Mouse (Mus musculus) limb, embryonic 13.5 days (tissue): ENCODE data around the gene Ddx24. TPM values are rescaled to one million over a fixed set of nuclear protein-coding genes. Genes with fewer than 3 reads are reported as not detected.

ENCODE experiments used
- ATAC-seq: fragments of 200-750 bp; cut with Nextera tagmentation; 2 replicates; pipeline ENCODE4 v1.8.0; 2017; ENCODE audit warnings: low read depth, moderate number of reproducible peaks, moderate TSS enrichment; ENCODE audit not compliant: low FRiP score
- H3K27ac ChIP-seq: fragments of 300-500 bp; sonication (generic); 2 replicates; pipeline ENCODE4 v1.5.1; 2015; ENCODE audit warnings: inconsistent platforms, mild to moderate bottlenecking, moderate library complexity
- H3K27me3 ChIP-seq: fragments of 300-500 bp; sonication (generic); 2 replicates; pipeline ENCODE4 v1.6.1; 2015; ENCODE audit warnings: mild to moderate bottlenecking, inconsistent platforms
- H3K36me3 ChIP-seq: fragments of 300-500 bp; sonication (generic); 2 replicates; pipeline ENCODE4 v1.6.1; 2015; ENCODE audit warnings: inconsistent platforms, mild to moderate bottlenecking, moderate library complexity
- H3K4me1 ChIP-seq: fragments of 300-500 bp; sonication (generic); 2 replicates; pipeline ENCODE4 v1.6.1; 2015; ENCODE audit warnings: inconsistent platforms
- H3K4me2 ChIP-seq: fragments of 300-500 bp; sonication (generic); replicated peaks from 2 replicates; pipeline ENCODE4 v1.6.1; 2015; ENCODE audit warnings: inconsistent platforms, mild to moderate bottlenecking, moderate library complexity
- H3K4me3 ChIP-seq: fragments of 300-500 bp; sonication (generic); 2 replicates; pipeline ENCODE4 v1.5.1; 2015; ENCODE audit warnings: moderate library complexity, mild to moderate bottlenecking, inconsistent platforms
- H3K9ac ChIP-seq: fragments of 300-500 bp; sonication (generic); 2 replicates; pipeline ENCODE4 v1.6.1; 2015; ENCODE audit warnings: mild to moderate bottlenecking, inconsistent platforms
- H3K9me3 ChIP-seq: fragments of 300-500 bp; sonication (generic); 2 replicates; pipeline ENCODE4 v1.6.1; 2016; ENCODE audit warnings: inconsistent platforms
- WGBS: fragments of 180-500 bp; shearing (Covaris S2); methylation state at CpG from one replicate; pipeline ENCODE4 v1.1.7; 2015; 5-methylcytosine and 5-hydroxymethylcytosine counted together
- polyA plus RNA-seq: library from polyadenylated mRNA; unstranded; fragments of >200 nt; fragmentation: Nextera tagmentation; extraction: Ambion mirVana; gene quantifications from 2 replicates; pipeline ENCODE4 v1.2.1, GENCODE M21; 2015

The Ddx24 gene
- polyA plus RNA-seq, 1 experiment from 2014 or later, result 124 TPM

GRCm38 (mm10) chr12:103426710-103427109 is 1.1 kb upstream of the Ddx24 start:
- Histone ChIP-seq H3K27me3 (no peaks in the 10 kb centered on the region), H3K9ac (no peak overlapping the region), H3K9me3 (no peaks in the 10 kb centered on the region), H3K27ac (no peak overlapping the region), H3K4me3 (no peak overlapping the region), H3K36me3 (peaks cover 16% of the 10 kb centered on the region), H3K4me1 (peaks cover 27% of the 10 kb centered on the region), H3K4me2 (no peak overlapping the region)
- no peak for ATAC-seq
- 95% methylated on average over 7 of the region's 7 CpGs for WGBS

GRCm38 (mm10) chr12:103425016-103425728 is 458 bp downstream of the Ddx24 start:
- peak; percentile 37; the same call in 1 of the 2 replicates for ATAC-seq
- H3K27ac ChIP-seq, result no peak overlapping the region
- H3K4me2 ChIP-seq, result peak overlapping the region; percentile 77
- no peaks in the 10 kb centered on the region for H3K27me3 ChIP-seq
- peak overlapping the region; percentile 91 for H3K9ac ChIP-seq
- peak overlapping the region; percentile 93 for H3K4me3 ChIP-seq
- 10% methylated on average over 33 of the region's 33 CpGs for WGBS
- peaks cover 34% of the 10 kb centered on the region for H3K4me1 ChIP-seq
- H3K36me3 ChIP-seq, result peaks cover 21% of the 10 kb centered on the region
- H3K9me3 ChIP-seq, result no peaks in the 10 kb centered on the region

- H3K27me3 ChIP-seq, result no peaks in the 10 kb centered on the region
- H3K4me1 ChIP-seq, result no peaks in the 10 kb centered on the region
- no peak overlapping the region for H3K4me3 ChIP-seq
- H3K9me3 ChIP-seq, result no peaks in the 10 kb centered on the region
- no peak for ATAC-seq
- no peak overlapping the region for H3K27ac ChIP-seq
- H3K9ac ChIP-seq, result no peak overlapping the region
- peaks cover 99% of the 10 kb centered on the region for H3K36me3 ChIP-seq
- 95% methylated on average over 10 of the region's 10 CpGs for WGBS
- H3K4me2 ChIP-seq, result no peak overlapping the region
Measured at GRCm38 (mm10) chr12:103408144-103408543, 17.5 kb downstream of the Ddx24 start.

- Histone ChIP-seq H3K9me3 (no peaks in the 10 kb centered on the region), H3K4me1 (no peaks in the 10 kb centered on the region), H3K27ac (no peak within 1 kb of the TSS), H3K4me2 (no peak within 1 kb of the TSS), H3K4me3 (no peak within 1 kb of the TSS), H3K9ac (no peak within 1 kb of the TSS), H3K27me3 (no peaks in the 10 kb centered on the region), H3K36me3 (peaks cover 99% of the 10 kb centered on the region)
- ATAC-seq, result no peak
- WGBS, result 90% methylated on average over 4 of the region's 4 CpGs
Measured at GRCm38 (mm10) chr12:103407720-103408119, 17.9 kb downstream of the Ddx24 start, which contains the start of gene 9330161L09Rik. Gene 9330161L09Rik, minus strand, starts transcription at chr12:103407820.

GRCm38 (mm10) chr12:103404131-103404530 is 21.5 kb downstream of the Ddx24 start:
- Histone ChIP-seq H3K4me3 (no peak overlapping the region), H3K36me3 (peaks cover 86% of the 10 kb centered on the region), H3K9ac (no peak overlapping the region), H3K27me3 (no peaks in the 10 kb centered on the region), H3K27ac (no peak overlapping the region), H3K4me1 (no peaks in the 10 kb centered on the region), H3K4me2 (no peak overlapping the region), H3K9me3 (no peaks in the 10 kb centered on the region)
- 86% methylated on average over 18 of the region's 18 CpGs for WGBS
- ATAC-seq, result no peak

GRCm38 (mm10) chr12:103396751-103397150 is 28.9 kb downstream of the Ddx24 start:
- Histone ChIP-seq H3K4me2 (no peak overlapping the region), H3K9ac (no peak overlapping the region), H3K4me3 (no peak overlapping the region), H3K9me3 (no peaks in the 10 kb centered on the region), H3K27me3 (no peaks in the 10 kb centered on the region), H3K4me1 (no peaks in the 10 kb centered on the region), H3K36me3 (peaks cover 15% of the 10 kb centered on the region; the same call in 1 of the 2 replicates), H3K27ac (no peak overlapping the region)
- WGBS, result 63% methylated on average over 7 of the region's 7 CpGs
- ATAC-seq, result no peak

GRCm38 (mm10) chr12:103395486-103396275 is 29.9 kb downstream of the Ddx24 start:
- no peak for ATAC-seq

GRCm38 (mm10) chr12:103393528-103393927 is 32.1 kb downstream of the Ddx24 start:
- 52% methylated on average over 6 of the region's 6 CpGs for WGBS
- H3K9me3 ChIP-seq, result no peaks in the 10 kb centered on the region
- no peak for ATAC-seq
- H3K27ac ChIP-seq, result no peak overlapping the region
- no peak overlapping the region for H3K9ac ChIP-seq
- H3K36me3 ChIP-seq, result no peaks in the 10 kb centered on the region
- peaks cover 13% of the 10 kb centered on the region for H3K4me1 ChIP-seq
- no peak overlapping the region for H3K4me2 ChIP-seq
- H3K27me3 ChIP-seq, result no peaks in the 10 kb centered on the region
- no peak overlapping the region for H3K4me3 ChIP-seq

More at GRCm38 (mm10) chr12:103395486-103396275, 29.9 kb downstream of the Ddx24 start:
- H3K4me3 ChIP-seq, result no peak overlapping the region
- H3K9ac ChIP-seq, result no peak overlapping the region
- 62% methylated on average over 12 of the region's 12 CpGs for WGBS
- no peak overlapping the region for H3K4me2 ChIP-seq
- H3K27me3 ChIP-seq, result no peaks in the 10 kb centered on the region
- no peaks in the 10 kb centered on the region for H3K4me1 ChIP-seq
- peaks cover 5% of the 10 kb centered on the region; the same call in 1 of the 2 replicates for H3K36me3 ChIP-seq
- H3K9me3 ChIP-seq, result no peaks in the 10 kb centered on the region
- H3K27ac ChIP-seq, result no peak overlapping the region

- H3K4me3 ChIP-seq, result no peak overlapping the region
- no peaks in the 10 kb centered on the region for H3K27me3 ChIP-seq
- H3K4me2 ChIP-seq, result 0 out of 2 replicates have a peak overlapping the region, but pooled peaks have one; percentile 14
- H3K9ac ChIP-seq, result no peak overlapping the region
- no peaks in the 10 kb centered on the region for H3K36me3 ChIP-seq
- no peaks in the 10 kb centered on the region for H3K9me3 ChIP-seq
- no peak for ATAC-seq
- H3K4me1 ChIP-seq, result peaks cover 13% of the 10 kb centered on the region
- 81% methylated on average over 7 of the region's 7 CpGs for WGBS
- H3K27ac ChIP-seq, result no peak overlapping the region; the same call in 1 of the 2 replicates
Measured at GRCm38 (mm10) chr12:103391098-103391497, 34.5 kb downstream of the Ddx24 start.

GRCm38 (mm10) chr12:103389982-103390381 is 35.6 kb downstream of the Ddx24 start:
- 83% methylated on average over 4 of the region's 4 CpGs for WGBS
- Histone ChIP-seq H3K9ac (peak overlapping the region; percentile 51; the same call in 1 of the 2 replicates), H3K4me2 (peak overlapping the region; percentile 86), H3K27ac (no peak overlapping the region), H3K4me3 (no peak overlapping the region), H3K4me1 (peaks cover 13% of the 10 kb centered on the region), H3K9me3 (no peaks in the 10 kb centered on the region), H3K27me3 (no peaks in the 10 kb centered on the region), H3K36me3 (no peaks in the 10 kb centered on the region)
- ATAC-seq, result no peak

- peaks cover 13% of the 10 kb centered on the region for H3K4me1 ChIP-seq
- no peaks in the 10 kb centered on the region for H3K36me3 ChIP-seq
- no peak for ATAC-seq
- no peaks in the 10 kb centered on the region for H3K9me3 ChIP-seq
- peak overlapping the region; percentile 86 for H3K4me2 ChIP-seq
- H3K9ac ChIP-seq, result peak overlapping the region; percentile 84
- 68% methylated on average over 2 of the region's 2 CpGs for WGBS
- peak overlapping the region; percentile 79 for H3K4me3 ChIP-seq
- H3K27me3 ChIP-seq, result no peaks in the 10 kb centered on the region
- no peak overlapping the region for H3K27ac ChIP-seq
Measured at GRCm38 (mm10) chr12:103389348-103389727, 36.3 kb downstream of the Ddx24 start.
